Mouse (Mus musculus) lung, adult 2 months (tissue): Measurements from ENCODE around the gene Commd7.

Source experiments
- CTCF ChIP-seq: fragments of 200-500 bp; IDR thresholded peaks from 2 replicates; pipeline ENCODE4 v1.5.1; 2011; ENCODE audit warnings: mild to moderate bottlenecking, low read length, control low read depth; ENCODE audit not compliant: insufficient read depth
- POLR2A ChIP-seq: fragments of 200-500 bp; IDR thresholded peaks from 2 replicates; pipeline ENCODE4 v1.6.1; 2011; ENCODE audit warnings: low read depth, mild to moderate bottlenecking, control low read depth, low read length, borderline replicate concordance; ENCODE audit errors: extremely low read depth

DNA sequence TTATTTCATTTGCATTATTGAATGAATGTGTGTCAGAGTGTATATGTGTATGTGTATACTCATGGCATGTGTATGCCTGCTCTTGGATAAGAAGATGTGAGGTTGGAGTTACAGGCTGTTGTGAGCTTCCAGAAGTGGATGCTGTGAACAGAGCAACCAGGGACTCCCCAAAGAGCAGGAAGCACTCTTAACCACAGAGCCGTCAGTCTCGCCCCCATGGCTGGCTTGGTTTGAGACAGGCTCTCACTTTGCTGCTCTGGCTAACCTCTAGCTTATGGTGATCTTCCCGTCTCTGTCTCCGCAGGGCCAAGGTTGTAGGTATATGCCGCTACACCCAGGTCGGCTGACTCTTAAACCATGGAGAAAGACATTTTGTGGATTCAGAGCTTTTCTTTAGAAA lies 14.1 kb downstream of the Commd7 start:
- TF ChIP-seq CTCF: no peak
- TF ChIP-seq POLR2A: no peak
